In the genomic region with DNA sequence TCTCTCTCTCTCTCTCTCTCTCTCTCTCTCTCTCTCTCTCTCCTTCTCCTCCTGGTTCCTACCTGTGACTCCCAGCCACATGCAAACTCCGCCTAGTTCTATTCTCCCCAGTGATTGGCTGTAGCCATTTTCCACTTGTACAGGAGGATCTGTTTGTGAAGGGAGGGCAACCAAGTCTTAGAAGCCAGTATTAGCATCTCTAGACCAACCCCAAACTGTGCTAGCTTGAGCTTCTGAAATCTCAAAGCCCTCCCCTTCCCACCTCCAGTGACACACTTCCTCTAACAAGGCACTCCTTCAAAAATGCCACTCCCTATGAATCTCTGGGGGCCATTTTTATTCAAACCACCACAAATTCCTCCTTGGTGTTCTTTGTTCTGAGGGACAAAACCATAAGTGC, we compare ENCODE assay signal across 23 mouse cellular contexts.
"Had no signal": no experiment of that assay in that cellular context is flagged by ENCODE, and none has a peak within 500 bp of the region (broad histone marks: within the 10 kb centered on the region; RNA-seq: fewer than 3 reads in every experiment).

No protein-coding gene starts in this region.

- H3K4me1 ChIP-seq: limb, embryonic 12.5 days had no signal

- H3K36me3 ChIP-seq: limb, embryonic 12.5 days; limb, embryonic 15.5 days; midbrain, embryonic 10.5 days; midbrain, embryonic 13.5 days; neural tube, embryonic 13.5 days had no signal

- H3K9me3 ChIP-seq: limb, embryonic 12.5 days; limb, embryonic 15.5 days; megakaryocyte, embryonic 14.5 days; midbrain, embryonic 10.5 days; midbrain, embryonic 13.5 days; neural tube, embryonic 13.5 days had no signal

- H3K9ac ChIP-seq: limb, embryonic 12.5 days; limb, embryonic 15.5 days; liver, embryonic 14.5 days; liver, postnatal 0 days; lung, embryonic 14.5 days; midbrain, embryonic 13.5 days; neural tube, embryonic 13.5 days had no signal

- H3K4me3 ChIP-seq: left cerebral cortex, adult 2 months; limb, embryonic 12.5 days; limb, embryonic 15.5 days; megakaryocyte, embryonic 14.5 days; midbrain, embryonic 10.5 days; midbrain, embryonic 13.5 days; myocyte; neural tube, embryonic 13.5 days had no signal

- DNase-seq: kidney, adult 9 months; kidney, postnatal 36 days; layer of hippocampus, postnatal 36 days; left cerebral cortex, postnatal 4 days; liver, postnatal 0 days; thymus, adult 18-20 months; thymus, postnatal 14 days; thymus, postnatal 4 days had no signal

- H3K27ac ChIP-seq: kidney, postnatal 0 days; left cerebral cortex, adult 2 months; limb, embryonic 12.5 days; limb, embryonic 15.5 days; liver, embryonic 14.5 days; macrophage; midbrain, embryonic 13.5 days; neural tube, embryonic 13.5 days had no signal

- H3K27me3 ChIP-seq: limb, embryonic 12.5 days; limb, embryonic 15.5 days; neural tube, embryonic 13.5 days had no signal

- H3K4me2 ChIP-seq: limb, embryonic 12.5 days; limb, embryonic 15.5 days; liver, embryonic 11.5 days; lung, embryonic 14.5 days; midbrain, embryonic 13.5 days; neural tube, embryonic 13.5 days had no signal

- ATAC-seq: liver, postnatal 0 days; lung, postnatal 0 days; midbrain, embryonic 13.5 days; midbrain, embryonic 16.5 days had no signal
